Mouse (Mus musculus): ENCODE results near the gene Uba3. TPM values are rescaled to one million over a fixed set of nuclear protein-coding genes. Genes with fewer than 3 reads are reported as not detected.
A peak's percentile ranks its signal among the peaks of the same experiment; 100 is the strongest.

The Uba3 gene
- 24.0 and 25.9 TPM in 2 replicates for total RNA-seq (2015; ENCODE audit: low replicate concordance)
- 35.1 and 38.5 TPM in 2 replicates for total RNA-seq (2017; ENCODE audit: low replicate concordance)

DNA sequence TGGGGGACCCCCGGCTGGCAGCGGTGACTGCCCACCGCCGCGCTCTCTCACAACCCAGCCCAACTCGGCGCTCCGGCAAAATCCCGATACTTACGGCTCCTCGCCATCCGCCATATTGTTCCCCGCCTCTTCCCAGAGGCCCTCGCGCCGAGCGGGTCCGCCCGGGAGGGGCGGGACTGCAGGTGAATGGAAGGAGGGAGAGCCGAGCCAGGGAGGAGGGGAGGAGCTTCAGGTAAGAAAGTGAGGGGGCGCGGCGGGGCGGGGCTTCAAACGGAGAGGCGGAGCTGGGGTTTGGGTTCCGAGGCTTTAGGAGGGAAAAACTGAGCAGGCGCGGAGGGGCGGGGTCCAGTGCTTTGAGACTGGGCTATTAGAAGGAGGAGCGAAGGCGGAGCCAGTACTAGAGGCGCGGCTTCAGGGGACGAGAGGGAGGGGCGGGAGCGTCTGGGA is at the start of gene Uba3:
Gene Uba3 (minus strand): TSS at position 209 of the 447 bp plus-strand sequence.
- ATAC-seq (replicated peaks; ENCODE audit: low FRiP score, poor library complexity, severe bottlenecking): peak; percentile 96

DNA sequence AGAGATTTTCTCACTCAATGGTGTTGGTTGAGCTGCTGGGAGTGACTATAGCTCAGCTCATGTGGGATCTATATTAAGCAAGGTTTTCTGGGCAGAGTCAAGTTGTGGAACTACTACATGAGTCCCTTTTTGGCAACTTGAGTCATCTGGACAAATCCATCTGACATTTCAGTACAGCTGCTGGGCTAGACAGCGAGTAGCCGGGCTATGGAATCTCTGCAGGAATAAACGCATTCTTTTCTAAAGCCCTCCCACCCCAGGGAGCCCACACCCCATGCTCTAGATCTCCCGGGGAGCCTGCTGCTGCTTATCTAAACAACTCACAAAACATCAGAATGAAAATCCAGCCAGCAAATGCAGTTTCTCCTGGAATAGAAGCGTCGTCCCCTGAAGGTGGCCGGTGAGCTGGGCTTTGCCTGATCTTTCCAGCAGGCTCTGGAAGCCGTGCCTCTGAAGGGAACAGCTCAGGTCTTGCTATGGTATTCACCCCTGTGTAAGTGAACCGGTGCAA is 47.3 kb upstream of the Uba3 start, which contains the start of gene Lmod3:
Gene Lmod3 (minus strand): TSS at position 49 of the 511 bp plus-strand sequence.
- ATAC-seq (replicated peaks; ENCODE audit: low FRiP score, poor library complexity, severe bottlenecking): no peak

DNA sequence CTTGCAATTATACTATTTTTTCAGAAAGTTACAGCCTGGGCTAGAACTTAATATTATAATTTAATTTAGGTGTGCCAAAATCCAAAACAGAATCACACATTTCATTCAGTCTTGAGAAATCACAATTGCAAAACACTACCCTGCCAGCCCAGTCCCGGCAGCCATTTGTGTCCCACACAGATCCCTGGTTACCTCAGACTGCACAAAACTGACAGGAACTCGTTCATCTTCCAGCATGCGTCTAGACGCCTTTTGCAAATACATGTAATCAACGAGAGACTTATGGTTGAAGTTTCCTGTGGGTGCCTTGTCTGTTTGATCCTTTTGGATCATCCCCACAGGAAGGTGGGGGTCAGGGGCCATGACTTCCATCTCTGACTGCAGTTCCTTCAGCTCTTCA is 46.6 kb upstream of the Uba3 start:
- no peak for ATAC-seq (replicated peaks; ENCODE audit: low FRiP score, poor library complexity, severe bottlenecking)

DNA sequence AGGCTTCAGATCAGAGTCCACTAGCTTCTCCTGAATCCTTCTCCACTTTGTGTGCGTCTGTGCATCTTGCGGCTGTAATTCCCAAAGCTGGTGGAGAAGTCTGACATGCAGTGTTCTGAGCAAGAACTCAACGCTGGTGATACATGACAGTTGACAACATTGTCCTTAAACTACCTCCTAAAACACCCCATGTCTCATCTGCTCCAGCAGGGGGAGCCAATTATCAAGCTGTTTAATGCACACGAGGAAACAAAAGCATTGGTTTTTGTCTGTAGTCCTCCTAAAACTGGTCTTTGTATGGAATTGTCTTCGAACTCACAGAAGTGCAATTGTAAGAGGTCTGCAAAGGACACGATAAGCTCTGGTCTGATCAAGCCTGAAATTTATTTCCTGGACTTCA is 45.5 kb upstream of the Uba3 start:
- ATAC-seq (replicated peaks; ENCODE audit: low FRiP score, poor library complexity, severe bottlenecking): peak; percentile 55

DNA sequence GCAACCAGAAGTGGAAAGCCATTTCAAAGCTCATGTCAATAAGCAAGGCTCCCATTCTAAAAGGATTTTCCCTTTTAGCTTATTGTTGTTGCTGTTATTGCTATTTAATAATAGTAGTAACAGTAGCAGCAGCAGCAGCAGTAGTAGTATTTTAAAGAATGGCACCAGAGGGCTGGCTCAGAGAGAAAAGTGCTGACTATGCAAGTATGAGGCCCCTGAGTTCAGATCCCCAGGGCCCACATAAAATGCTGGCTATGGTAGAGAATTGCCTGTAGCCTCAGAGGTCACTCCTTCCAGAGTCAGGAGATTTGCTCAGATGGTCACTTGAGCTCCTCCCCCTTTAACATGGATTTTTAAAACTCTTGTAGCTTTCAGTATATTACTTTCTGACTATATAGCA is 39.8 kb upstream of the Uba3 start:
- no peak for ATAC-seq (replicated peaks; ENCODE audit: low FRiP score, poor library complexity, severe bottlenecking)

DNA sequence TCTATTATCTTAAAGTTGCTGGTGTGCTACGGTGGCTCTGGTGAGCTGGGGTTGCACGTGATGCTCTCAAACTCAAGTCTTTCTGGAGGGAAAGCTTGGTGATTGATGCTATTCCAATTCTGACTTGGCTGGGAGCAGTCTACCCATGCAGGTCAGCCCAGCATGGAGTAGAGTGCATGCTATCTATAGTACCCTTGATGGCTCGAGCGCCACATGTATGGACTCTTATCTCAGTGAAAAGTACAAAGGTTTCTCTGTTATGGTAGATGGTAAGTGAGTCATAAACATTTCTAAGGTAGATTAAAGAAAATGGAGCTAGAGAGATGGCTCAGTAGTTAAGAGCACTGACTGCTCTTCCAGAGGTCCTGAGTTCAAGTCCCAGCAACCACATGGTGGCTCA is 37.1 kb upstream of the Uba3 start:
- no peak for ATAC-seq (replicated peaks; ENCODE audit: low FRiP score, poor library complexity, severe bottlenecking)

DNA sequence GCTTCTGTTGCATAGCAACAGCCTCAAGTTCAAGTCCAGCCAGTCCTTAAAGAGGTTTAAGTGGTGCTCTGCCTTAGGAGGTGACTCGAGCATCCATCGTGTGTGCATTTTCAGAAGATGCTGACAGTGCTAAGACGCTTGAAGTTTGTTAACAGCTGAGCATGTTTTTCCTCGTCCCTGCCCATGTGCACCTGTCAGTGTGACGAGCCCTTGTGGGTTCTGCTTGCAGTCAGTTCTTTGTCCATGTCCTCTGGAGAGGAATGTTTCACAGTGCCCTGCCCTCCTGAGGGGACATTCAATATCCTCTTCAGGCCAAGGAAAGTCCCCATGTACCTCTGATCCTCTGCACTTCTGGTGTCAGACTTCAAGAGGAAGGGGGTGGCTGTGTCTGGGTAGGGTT is 34.6 kb upstream of the Uba3 start:
- ATAC-seq (replicated peaks; ENCODE audit: low FRiP score, poor library complexity, severe bottlenecking): no peak

DNA sequence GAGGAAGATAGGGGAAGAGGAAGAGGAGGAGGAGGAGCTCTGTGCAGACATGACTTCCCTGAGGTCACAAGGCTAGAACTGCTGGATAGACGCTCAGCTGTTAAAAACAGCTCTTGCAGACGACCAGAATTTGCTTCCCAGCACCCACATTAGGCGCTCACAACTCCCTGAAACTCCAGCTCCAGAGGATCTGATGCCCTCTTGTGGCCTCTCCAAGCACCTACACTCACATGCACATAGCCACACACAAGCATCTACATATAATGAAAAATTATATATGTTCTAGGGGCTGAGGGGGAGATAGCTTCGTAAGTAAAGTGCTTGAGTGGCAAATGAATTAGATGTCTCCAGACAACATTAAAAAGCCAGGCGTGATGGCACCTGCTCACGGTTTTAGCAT is 33.9 kb upstream of the Uba3 start:
- no peak for ATAC-seq (replicated peaks; ENCODE audit: low FRiP score, poor library complexity, severe bottlenecking)

DNA sequence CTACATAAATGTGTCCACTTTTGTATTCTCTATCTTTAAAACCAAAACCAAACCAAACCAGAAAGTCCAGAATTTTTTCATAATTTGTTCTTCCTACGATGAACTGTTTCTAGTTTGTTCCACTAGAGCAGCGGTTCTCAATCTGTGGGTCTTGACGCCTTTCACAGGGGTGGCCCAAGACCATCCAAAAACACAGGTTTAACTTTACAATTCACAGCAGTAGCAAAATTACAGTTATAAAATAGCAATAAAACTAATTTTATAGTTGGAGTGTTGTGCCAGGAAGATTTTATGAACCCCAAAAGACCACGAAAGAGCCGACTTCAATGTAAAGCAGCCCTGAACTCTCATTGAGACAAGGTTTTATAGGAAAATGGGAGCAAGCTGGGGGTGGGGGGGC is 30.6 kb upstream of the Uba3 start:
- ATAC-seq (replicated peaks; ENCODE audit: low FRiP score, poor library complexity, severe bottlenecking): no peak

DNA sequence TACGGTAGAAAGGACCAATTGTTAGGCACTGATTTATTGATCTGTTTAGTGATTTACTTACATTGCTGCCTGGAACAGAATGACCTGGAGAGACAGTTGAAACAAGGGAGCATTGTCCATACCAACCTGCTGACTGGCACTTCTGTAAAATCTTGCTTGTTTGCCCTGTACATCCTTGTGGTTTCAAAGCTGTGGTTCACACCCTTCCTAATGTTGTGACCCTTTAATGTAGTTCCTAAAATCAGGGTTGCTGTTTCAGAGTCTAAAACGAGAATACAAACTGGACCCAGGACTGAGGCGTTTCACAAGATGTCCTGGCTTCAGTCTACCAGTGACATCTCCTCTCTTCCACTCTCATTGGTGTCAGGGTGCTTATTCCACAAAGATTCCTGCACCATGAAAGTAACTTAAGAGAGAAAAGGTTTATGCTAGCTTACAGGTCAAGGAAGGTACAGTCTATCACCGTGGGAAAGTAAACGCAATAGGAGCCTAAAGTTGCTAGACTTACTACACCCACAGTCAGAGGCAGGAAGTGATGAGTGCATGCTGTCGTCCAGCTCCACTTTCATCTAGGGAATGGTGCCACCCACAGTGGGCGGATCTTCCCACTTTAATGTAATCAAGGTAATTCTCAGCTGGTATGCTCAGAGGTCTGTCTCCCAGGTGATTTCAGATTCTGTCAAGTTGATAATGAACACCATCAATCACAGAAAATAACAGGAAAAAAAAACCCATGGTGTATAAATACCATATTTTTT is 29.6 kb upstream of the Uba3 start:
- no peak for ATAC-seq (replicated peaks; ENCODE audit: low FRiP score, poor library complexity, severe bottlenecking)

DNA sequence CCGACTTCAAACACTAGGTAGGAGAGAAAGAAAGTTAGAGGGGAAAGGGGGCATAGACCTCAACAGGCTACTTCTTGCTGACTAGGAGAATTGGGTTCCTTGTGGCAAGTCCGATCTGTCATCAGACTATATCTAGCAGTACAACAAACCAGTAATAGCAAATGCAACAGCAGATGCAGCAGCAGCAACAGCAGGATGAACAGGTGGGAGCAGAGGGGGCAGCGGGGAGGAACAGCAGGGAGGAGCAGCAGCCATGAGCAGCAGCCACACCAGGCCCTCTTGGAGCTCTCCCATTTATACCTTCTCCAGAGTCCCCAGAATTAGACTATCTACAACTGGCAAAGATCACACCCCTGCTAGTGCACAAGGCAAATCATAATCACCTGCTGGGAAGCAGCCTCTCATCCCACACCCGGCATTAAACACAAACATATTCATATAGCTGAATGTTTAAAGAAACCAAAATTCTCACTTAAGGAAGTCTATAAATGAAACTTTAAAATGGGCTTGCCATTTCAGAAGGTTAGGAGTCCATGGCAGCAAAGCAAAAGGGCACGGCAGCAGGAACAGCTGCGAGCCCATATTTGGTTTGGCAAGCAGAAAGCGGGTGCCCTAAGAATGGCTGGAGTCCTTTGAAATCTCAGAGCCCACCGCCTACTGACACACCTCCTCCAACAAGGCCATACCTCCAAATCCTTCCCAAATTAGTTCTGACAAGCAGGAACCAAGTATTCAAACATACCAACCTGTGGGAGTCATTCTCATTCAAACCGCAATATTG is 21.8 kb upstream of the Uba3 start:
- ATAC-seq (replicated peaks; ENCODE audit: low FRiP score, poor library complexity, severe bottlenecking): no peak

DNA sequence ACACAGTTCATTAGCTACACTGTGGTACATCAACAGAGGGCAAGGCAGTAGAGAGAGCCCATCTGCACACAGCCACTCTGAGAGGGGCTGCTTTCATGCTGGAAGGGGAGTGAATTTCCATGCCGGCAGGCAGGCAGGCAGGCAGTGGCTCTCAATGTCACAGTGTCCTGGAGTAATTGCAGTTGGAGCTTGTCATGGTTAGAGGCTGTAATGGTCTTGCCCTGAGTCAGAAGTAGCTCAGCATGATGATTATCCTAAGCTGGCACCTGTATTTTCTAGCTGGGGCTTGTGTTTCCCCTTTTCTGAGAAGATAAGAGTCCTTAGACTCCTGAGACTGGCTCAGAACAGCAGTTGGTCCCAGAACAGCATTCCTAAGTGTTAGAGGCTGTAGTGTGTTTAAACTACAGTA is 20.6 kb upstream of the Uba3 start:
- no peak for ATAC-seq (replicated peaks; ENCODE audit: low FRiP score, poor library complexity, severe bottlenecking)

DNA sequence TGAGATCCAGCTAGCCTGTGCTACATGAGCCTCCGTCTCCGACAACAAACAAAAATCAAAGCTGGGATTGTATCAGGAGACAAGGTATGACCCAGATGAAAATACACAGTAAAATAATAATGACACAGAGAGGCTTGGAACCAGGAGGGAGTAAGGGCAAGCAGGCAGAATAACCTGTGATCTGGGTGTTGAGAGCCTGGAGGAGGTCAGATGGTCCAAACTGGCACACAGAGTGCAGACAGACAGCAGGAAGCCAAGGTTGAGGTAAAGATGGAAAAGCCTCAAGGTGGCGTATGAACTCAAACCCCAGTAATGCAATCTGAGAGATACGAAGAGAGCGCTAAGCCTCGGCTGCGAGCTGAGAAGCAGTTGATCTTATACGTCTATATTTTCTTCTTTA is 19.1 kb upstream of the Uba3 start:
- ATAC-seq (replicated peaks; ENCODE audit: low FRiP score, poor library complexity, severe bottlenecking): no peak

DNA sequence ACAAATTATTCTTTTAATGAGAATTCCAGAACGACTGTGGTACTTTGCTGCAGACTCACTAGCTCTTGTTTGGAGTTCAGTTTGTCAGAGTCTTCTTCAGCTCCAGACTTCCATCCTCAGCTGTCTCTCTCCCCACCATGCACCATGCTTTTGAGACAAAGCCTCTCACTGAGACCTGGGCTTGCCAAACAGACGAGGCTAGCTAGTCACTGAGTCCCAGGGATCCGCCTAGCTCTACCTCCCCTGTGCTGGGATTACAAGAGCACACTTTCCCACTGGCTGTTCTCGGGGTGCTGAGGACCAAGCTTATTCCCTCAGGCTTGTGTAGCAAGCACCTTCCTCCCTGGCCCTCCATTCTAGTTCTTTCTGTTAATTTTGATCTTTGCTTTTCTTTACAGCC is 18.1 kb upstream of the Uba3 start:
- ATAC-seq (replicated peaks; ENCODE audit: low FRiP score, poor library complexity, severe bottlenecking): no peak

DNA sequence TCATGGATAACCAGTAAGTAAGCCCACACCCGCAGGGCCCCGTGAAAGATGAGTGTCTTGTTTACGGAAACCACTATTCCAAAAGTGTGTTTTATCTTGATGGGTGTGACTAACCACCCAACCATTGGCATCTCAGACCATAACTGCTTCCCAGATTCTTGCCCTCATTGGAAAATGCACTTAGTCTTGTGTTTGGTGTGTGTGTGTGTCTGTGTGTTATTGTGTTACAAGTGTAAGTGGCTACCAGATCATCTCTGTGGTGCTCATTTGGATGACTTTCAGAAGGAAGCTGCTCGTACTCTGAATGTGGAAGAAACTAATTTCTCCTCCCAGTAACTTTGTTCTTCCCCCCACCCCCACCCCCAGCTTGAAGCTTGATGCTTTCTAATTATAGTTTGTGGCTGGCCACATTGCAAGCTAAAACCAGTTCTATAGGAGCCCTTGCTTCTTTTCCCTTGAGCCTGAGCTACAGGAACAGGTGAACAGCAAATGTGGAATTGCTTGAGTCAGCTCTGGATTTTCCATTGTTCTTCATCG is 17.6 kb upstream of the Uba3 start:
- ATAC-seq (replicated peaks; ENCODE audit: low FRiP score, poor library complexity, severe bottlenecking): no peak

DNA sequence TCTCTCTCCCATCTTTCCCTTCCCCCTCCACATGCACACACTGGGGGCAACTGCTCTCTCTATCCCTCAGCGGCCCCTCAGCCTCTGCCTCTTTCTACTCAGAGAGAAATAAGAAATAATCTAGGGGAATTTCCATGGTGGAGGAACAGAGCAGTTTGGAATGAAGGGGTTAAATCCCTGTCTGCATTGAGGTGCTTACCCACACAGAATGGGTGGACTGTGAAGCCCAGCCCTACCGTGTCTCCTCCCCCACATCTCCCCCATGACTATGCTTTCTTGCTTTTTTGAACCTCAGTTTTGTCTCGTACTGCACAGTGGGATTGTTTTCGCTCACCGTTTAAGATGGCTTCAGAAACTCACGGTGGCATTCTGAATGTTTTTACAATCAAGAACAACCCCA is 16.9 kb upstream of the Uba3 start:
- ATAC-seq (replicated peaks; ENCODE audit: low FRiP score, poor library complexity, severe bottlenecking): no peak; the same call in 1 of the 2 replicates

DNA sequence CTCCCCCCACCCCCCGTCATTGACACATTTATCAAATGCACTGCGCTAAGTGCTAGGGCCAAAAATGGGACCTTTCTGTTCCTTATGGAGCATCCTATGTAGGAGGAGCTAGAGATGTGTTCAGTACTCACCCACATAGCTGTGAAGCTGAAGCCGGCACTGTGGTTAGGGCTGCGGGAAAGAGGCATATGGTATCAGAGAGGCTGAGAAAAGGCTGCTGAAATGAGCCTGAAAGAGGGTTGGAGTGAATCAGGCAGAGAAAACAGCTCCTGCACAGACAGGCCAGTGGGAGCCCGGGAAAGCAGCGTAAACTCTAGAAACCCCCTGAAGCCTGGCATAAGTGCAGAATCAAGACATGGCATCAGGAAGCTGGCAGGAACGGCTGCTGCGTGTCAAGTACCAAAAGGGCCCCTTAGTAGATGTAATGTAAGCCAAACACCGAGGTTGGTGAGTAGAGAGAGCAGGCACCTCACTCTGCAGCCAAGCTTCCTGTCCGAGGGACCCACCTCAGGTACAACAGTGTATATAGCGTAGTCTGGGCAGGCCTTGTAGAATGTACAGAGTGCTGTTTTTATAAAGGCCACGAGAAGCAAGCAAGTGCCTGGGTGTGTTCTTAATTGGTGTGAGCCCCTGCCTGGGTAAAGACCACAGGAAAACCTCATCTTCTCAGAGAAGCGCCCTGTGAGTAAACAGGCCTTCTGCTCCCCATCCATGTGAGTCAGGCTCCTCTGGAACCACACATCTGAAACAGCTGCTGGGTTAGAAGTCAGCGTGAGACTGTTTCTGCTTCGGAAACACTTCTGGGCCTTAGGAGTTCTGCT is 16.0 kb upstream of the Uba3 start:
- no peak for ATAC-seq (replicated peaks; ENCODE audit: low FRiP score, poor library complexity, severe bottlenecking)

DNA sequence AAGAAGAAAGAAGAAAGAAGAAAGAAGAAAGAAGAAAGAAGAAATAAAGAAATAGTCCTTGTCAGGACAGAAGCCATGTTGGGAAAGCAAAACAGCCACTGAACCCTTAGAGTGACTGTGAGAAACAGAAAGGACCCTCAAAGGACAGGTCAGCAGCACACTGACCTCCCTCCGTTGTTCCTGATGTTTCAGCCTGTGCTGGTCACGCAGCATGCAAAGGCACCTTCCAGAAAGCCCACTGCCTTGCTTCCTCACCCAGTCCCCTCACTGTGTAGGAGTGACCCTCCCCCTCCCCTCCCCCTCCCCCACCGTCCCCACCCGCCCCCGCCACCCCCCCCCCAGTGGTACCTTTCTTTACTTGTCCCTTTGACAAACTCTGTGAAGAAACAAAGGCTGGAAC is 15.2 kb upstream of the Uba3 start:
- ATAC-seq (replicated peaks; ENCODE audit: low FRiP score, poor library complexity, severe bottlenecking): no peak

DNA sequence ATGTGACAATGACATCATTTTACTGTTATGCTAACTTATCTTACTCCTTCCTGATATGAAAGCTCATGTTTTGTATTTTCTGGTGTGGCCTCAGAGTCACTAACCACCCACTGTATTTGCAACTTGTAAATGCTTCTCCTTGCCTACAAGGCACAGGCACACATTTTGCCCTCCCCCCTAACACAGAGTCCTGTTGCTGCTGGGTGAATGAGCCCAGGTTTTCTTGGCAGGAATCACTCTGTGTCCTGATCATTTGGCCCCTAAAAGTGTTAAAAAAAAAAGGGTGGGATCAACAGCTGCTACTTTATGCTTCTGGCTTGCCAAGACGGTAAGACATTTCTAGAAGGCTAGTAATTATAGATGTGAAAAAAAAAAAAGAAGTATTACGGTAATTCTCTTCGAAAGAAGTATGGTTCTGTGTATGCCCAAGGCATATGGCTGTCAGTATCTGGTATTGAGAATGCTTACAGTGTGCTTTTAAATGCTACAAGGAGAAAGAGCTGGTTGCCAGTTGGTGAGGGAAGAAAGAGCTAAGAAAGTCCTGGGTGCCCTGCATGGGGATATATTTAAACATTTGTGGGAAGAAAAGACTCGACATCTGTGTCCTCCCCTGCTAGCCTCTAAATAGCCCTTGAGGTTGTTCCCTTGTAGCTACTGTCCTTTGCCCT is 10.8 kb upstream of the Uba3 start:
- ATAC-seq (replicated peaks; ENCODE audit: low FRiP score, poor library complexity, severe bottlenecking): no peak
